Mouse (Mus musculus) layer of hippocampus, adult 11-12 months (tissue): ENCODE measurements at regions not wholly inside any gene's neighbourhood (a gene's known extent, or its start where the extent isn't known, plus 50 kb on each side); places are given as distances from the start of the nearest gene placed in this dataset.

Experiments used
- DNase-seq: peaks from one replicate; pipeline ENCODE4 v3.0.0; 2022; ENCODE audit warnings: low spot score

DNA sequence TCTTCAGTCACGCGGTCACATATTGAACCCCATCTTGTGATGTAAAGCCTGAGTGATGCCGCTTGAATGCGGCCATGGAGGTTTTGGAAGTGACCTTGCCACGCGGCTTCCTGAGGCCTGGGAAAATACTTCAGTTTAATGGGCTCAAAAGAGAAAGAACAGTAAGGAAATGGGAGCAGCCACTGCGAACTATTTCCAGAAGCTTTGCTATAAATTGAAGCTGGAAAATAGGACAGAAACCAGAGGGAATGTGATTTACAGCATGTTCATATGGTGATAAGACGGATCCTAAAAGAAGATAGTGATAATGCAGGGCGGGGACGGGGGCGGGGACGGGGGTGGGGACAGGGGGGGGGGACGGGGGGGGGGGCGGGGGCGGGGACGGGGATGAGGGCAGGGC lies 52.7 kb upstream of the Trpc4 start:
- no peak for DNase-seq

DNA sequence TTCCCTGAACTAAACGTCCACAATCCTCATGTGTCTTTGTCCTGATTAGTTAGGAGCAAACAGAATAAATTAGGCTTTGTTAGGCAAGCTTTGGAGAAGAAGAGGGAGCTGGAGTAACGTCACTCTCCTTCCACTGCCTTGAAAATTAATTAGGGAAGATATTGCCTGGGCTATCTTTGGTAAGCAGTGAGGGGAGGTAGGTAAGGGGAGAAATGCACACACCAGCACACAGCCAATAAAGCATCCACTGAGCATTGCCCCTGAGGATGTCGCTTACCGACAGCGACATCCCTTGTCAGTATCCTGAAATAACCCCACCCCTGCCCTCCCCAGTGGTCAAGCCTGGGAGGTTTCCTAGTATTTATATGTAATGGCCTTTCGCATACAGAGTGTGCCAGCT lies 72.2 kb upstream of the Trpc4 start:
- DNase-seq: no peak

GRCm38 (mm10) chr3:54076461-54076860 lies 79.4 kb upstream of the Trpc4 start:
- DNase-seq: no peak

DNA sequence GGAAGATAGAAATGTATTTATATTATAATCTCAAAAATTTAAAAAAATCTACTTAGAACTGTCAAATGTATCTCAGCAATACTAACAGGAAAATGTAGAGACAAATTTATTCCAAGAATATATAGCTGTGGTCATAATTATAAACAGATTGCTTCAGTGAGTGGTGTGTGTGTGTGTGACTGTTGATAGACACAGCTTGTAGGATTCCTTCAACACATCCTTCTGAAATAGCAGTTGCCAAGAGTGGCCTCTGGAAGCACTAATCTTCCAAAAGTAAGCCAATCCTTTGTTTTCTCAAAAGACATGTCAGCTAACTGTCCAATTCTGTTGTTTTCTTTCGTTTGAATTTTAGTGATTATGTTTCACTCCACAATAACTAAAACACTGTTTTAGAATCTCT lies 95.2 kb upstream of the Trpc4 start:
- DNase-seq: no peak

GRCm38 (mm10) chr3:54054376-54054775 lies 101.5 kb upstream of the Trpc4 start:
- no peak for DNase-seq

GRCm38 (mm10) chr3:54049370-54049769 lies 106.5 kb upstream of the Trpc4 start:
- peak; percentile 11 for DNase-seq

DNA sequence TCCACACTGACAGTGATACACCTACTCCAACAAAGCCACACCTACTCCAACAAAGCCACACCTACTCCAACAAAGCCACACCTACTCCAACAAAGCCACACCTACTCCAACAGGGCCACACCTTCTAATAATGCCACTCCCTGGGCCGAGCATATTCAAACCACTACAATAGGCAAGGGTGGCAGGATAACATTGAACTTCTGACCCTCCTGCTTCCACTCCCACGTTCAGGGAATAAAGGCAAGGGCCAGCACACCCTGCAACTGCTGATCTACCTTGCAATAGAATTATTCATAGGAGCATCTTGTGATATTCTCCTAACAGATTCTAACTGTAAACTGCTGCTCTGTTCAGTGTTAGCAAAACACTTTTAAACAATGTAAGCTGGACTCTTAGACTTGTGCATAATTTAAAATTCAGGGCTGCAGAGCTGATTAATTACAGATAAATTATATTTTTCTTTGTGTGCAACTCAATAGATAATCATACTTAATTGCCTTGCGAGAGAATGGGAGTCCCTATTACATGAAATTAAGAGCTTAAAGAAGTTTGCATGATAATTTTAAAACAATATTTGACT lies 107.7 kb upstream of the Trpc4 start:
- DNase-seq: no peak

GRCm38 (mm10) chr3:54027365-54027764 lies 128.5 kb upstream of the Trpc4 start:
- DNase-seq: no peak

GRCm38 (mm10) chr3:54020196-54020595 lies 135.6 kb upstream of the Trpc4 start:
- no peak for DNase-seq

DNA sequence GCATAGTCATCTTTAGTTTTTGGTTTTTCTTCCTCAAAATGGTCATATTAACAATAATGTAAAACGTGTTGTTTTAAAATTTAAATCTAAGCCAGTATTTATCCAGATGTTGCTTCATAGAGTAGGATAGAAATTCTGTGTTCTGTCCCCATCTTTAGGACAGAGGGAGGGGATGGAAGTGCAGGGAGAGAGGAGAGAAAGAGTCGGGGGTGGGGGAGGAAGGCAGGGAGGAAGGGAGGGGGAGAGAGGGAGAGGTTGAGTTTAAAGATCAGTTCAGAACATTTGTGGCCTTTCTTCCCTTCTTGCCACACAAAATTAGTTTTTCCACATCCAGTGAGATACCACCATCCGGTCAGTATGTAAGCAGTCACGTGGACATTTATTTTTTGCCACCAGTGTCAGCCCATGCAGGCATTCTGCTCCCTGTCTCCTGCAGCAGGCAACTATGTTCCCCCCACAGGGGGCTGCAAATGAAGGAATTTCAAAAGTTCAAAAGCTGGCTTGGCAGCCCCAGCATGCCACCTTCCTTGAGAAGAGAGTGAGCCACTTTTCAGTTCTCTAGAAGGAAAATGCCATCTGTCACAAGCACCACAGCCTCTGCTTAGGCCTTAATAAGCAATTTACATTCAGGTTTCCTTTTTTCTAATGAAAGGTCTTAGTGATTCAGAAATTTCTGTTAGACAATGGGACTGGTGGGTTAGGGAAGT lies 137.7 kb upstream of the Trpc4 start:
- DNase-seq: no peak

- DNase-seq: peak; percentile 10
These were observed 139.0 kb upstream of the Trpc4 start for GRCm38 (mm10) chr3:54016877-54017276.

- DNase-seq: no peak
These were observed 144.8 kb upstream of the Trpc4 start for GRCm38 (mm10) chr3:54011016-54011415.

GRCm38 (mm10) chr3:53992993-53993392 lies 129.4 kb upstream of the Ufm1 start:
- no peak for DNase-seq

DNA sequence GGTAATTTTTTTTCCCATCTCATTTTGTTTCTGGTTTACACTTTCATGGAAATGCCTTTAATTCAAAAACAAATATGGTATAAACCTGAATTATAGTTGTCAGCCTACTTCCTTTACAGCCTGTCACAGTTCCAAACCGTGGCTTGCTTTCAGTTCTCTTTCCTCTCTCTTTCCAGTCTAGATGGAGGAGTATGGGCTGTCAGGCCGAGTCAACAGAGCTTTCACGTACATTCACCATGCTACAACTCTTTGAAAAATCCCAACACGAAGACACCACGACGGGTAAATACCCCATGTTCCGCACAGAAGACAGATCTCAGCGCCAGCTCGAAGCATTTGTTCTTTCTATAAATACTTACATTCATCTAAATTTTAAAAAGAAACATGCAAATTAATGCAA lies 125.2 kb upstream of the Ufm1 start:
- DNase-seq: peak; percentile 41

DNA sequence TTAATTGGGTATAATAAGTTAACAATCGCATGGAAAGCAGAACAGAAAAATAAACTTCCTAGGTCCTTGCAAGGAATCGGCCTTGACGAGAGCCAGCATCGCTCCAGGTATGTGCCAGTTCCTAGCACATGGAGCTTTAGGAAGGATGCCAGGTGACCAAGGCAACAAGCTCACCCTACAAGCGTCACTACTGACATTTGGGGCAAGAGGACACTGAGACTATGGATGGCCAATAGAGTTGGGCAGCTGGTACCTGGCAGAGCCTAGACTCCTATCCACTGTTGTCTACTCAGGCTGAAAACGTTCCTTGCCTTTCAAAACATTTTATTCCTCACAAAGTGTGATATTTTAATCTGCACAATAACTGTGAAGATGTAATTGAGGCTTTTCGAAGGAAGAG lies 124.6 kb upstream of the Ufm1 start:
- no peak for DNase-seq

DNA sequence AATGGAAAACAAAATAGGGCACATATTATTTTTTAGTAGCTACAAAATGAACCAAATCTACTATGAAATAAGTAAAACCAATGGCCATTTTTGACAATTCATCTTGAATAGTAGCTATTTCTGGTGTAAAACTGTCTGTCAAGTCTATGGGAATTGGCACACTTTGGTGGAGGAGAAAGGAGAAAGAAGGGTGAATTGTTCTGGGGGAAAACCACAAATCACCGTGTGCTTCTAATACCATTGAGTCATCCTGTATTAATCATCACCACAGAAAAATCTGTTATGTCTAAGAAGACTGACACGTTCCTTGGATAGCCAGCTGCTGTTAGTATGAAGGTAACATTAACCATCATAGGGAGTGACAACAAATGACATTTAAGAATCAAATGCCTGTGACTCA lies 123.7 kb upstream of the Ufm1 start:
- no peak for DNase-seq

GRCm38 (mm10) chr3:53984743-53985550 lies 121.3 kb upstream of the Ufm1 start:
- no peak for DNase-seq

GRCm38 (mm10) chr3:53982311-53982710 lies 118.7 kb upstream of the Ufm1 start:
- DNase-seq: no peak

DNA sequence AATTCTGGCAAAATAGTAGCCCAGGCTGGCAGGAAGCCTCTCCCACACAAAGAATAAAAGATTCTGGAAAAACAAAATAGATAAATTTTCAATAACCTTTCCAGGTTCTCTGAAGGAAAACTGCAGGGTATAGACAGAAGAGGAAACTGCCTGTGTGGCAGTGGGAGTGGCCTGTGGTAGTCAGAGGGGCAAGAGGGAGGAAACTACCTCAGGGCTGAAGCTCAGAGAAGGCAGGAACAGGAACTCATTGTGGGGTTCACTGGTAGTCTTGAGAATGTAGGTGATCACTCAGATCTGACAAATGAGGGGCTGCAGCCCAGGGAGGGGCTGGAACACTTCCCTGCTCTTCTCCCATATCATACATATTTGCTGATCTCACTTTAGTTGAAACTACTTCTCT lies 118.0 kb upstream of the Ufm1 start:
- no peak for DNase-seq

DNA sequence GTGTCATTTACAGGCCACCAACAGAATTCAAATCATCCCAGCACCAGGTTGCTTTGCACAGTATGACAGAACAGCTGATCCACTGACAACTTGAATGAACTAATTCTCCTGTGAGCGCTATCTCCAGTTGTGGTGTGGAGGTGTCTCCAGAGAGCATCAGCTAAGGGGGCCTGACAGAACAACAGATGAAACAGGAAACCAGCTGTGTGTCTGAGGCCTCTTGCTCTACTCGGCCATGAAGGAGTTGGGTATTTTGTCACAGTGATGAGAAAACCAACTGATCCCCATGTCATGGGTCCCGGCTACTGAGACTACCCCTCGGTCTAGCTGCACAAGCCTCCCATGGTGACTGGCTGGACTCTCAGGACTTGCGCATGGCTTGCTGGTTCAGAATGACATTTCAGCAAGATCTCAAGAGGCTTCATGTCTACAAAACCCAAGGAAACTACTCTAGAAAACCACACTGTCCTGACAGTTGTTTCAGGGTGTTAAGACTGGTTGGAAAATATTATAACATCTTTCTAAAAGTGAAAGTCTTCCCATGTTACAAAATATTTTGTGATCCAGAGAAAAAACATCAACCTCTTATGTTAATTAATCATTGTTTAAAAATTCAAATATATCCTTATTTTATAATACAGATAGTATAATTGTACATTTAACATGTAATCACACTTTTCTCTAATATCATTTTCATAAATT lies 113.9 kb upstream of the Ufm1 start:
- no peak for DNase-seq

DNA sequence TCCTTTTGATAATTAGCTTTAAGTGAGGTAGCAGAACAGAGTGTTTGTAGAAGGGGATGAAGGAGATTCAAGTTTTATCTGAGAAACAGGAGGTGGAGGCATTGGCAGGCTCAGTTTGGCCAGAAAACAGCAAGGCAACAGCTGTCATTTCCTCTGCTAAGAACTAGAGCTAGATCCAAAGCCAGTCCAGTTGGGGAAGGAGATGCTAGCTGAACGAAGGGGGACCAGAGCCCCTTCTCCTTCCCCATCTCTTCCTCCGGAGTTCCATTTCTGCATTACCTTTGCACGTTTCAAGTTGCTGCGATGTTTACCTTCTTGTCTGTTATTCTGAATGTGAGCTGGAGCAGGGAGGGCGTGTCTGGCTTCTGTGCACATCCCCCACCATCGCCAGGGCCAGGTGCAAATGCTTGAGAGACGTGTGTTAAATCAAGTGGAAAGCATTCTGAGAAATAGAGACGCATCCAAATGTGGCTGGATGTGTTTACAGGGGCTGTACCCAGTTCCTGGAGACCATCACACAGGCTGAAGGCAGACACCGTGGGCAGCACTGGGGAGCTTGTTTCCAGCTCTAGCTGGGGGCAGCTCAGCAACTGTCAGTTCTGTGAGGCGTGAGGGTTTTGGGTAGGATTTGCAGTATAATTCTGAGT lies 111.4 kb upstream of the Ufm1 start:
- peak; percentile 12 for DNase-seq

GRCm38 (mm10) chr3:53969000-53969641 lies 105.5 kb upstream of the Ufm1 start:
- no peak for DNase-seq
